ENCODE assay signal across 13 mouse cellular contexts in genomic region chr5:121239846-121240245, GRCm38 (mm10). TPM values are rescaled to one million over a fixed set of nuclear protein-coding genes. Genes with fewer than 3 reads are reported as not detected.
DNase-seq lines count a peak whose midpoint lies in the region; ATAC-seq and TF ChIP-seq lines count a peak whose summit lies in the region.
"Had no signal": no experiment of that assay in that cellular context is flagged by ENCODE, and none has a peak within 500 bp of the region (broad histone marks: within the 10 kb centered on the region; RNA-seq: fewer than 3 reads in every experiment).

No protein-coding gene starts in this region.

- H3K36me3 ChIP-seq in forebrain, embryonic 13.5 days (ENCODE audit: poor library complexity, severe bottlenecking) = no peaks in the 10 kb centered on the region
- H3K36me3 ChIP-seq in forebrain, embryonic 11.5 days (ENCODE audit: control insufficient read depth, insufficient read depth, low read length) = no peaks in the 10 kb centered on the region
- no peaks in the 10 kb centered on the region for H3K36me3 ChIP-seq in forebrain, embryonic 16.5 days (ENCODE audit: control insufficient read depth, insufficient read depth)
- no peaks in the 10 kb centered on the region for H3K36me3 ChIP-seq in liver, embryonic 11.5 days (ENCODE audit: control insufficient read depth, insufficient read depth, low read length)
- H3K36me3 ChIP-seq in heart, adult 2 months (ENCODE audit: control insufficient read depth, insufficient read depth, low read length) = no peaks in the 10 kb centered on the region
- H3K36me3 ChIP-seq: embryonic facial prominence, embryonic 12.5 days had no signal

- peaks cover 2% of the 10 kb centered on the region for H3K79me2 ChIP-seq in heart, adult 2 months (replicated peaks; ENCODE audit: control insufficient read depth, insufficient read depth, low read length)

- 0 out of 2 replicates have a peak, but pooled peaks cover 2% of the 10 kb centered on the region for H3K4me1 ChIP-seq in forebrain, embryonic 13.5 days
- no peaks in the 10 kb centered on the region for H3K4me1 ChIP-seq in forebrain, embryonic 11.5 days (replicated peaks; ENCODE audit: control insufficient read depth, insufficient read depth, low read length)
- peaks cover 12% of the 10 kb centered on the region; the same call in 1 of the 2 replicates for H3K4me1 ChIP-seq in forebrain, embryonic 16.5 days (replicated peaks; ENCODE audit: control insufficient read depth, insufficient read depth, low read length)
- H3K4me1 ChIP-seq in liver, embryonic 11.5 days (replicated peaks; ENCODE audit: control insufficient read depth, insufficient read depth, low read length) = peaks cover 61% of the 10 kb centered on the region
- H3K4me1 ChIP-seq in heart, adult 2 months (ENCODE audit: control insufficient read depth, insufficient read depth, low read length) = peaks cover 1% of the 10 kb centered on the region
- H3K4me1 ChIP-seq: embryonic facial prominence, embryonic 12.5 days had no signal

- H3K9ac ChIP-seq in forebrain, embryonic 13.5 days = no peak overlapping the region
- no peak overlapping the region for H3K9ac ChIP-seq in forebrain, embryonic 11.5 days (ENCODE audit: low read length)
- H3K9ac ChIP-seq in forebrain, embryonic 16.5 days (replicated peaks; ENCODE audit: low read depth, low read length) = no peak overlapping the region
- H3K9ac ChIP-seq in liver, embryonic 11.5 days (ENCODE audit: low read depth, low read length) = no peak overlapping the region
- no peak overlapping the region for H3K9ac ChIP-seq in heart, adult 2 months (ENCODE audit: low read depth, low read length)
- H3K9ac ChIP-seq: embryonic facial prominence, embryonic 12.5 days had no signal

- no peak for TF ChIP-seq POLR2A in heart, adult 2 months (IDR thresholded peaks at IDR 0.05; ENCODE audit: insufficient read depth, low read depth, low read length)

- no peak for TF ChIP-seq CTCF in heart, adult 2 months (IDR thresholded peaks at IDR 0.05)

- 73% methylated on average over 5 of the region's 5 CpGs for WGBS in forebrain, embryonic 13.5 days
- WGBS in forebrain, embryonic 11.5 days = 85% methylated on average over 5 of the region's 5 CpGs
- 55% methylated on average over 5 of the region's 5 CpGs for WGBS in forebrain, embryonic 16.5 days
- WGBS in liver, embryonic 11.5 days = 66% methylated on average over 5 of the region's 5 CpGs
- 78% methylated on average over 5 of the region's 5 CpGs for WGBS in heart, adult 2 months

- ATAC-seq in forebrain, embryonic 13.5 days = peak; percentile 63; the same call in 1 of the 2 replicates
- no peak for ATAC-seq in forebrain, embryonic 11.5 days (replicated peaks; ENCODE audit: low FRiP score)
- ATAC-seq in forebrain, embryonic 16.5 days = peak; percentile 87
- ATAC-seq in liver, embryonic 11.5 days (replicated peaks; ENCODE audit: low FRiP score) = no peak
- ATAC-seq: hindbrain, embryonic 16.5 days had no signal

- H3K4me2 ChIP-seq in forebrain, embryonic 13.5 days = no peak overlapping the region; the same call in 1 of the 2 replicates
- no peak overlapping the region for H3K4me2 ChIP-seq in forebrain, embryonic 11.5 days (ENCODE audit: low read depth, low read length, severe bottlenecking)
- no peak overlapping the region for H3K4me2 ChIP-seq in forebrain, embryonic 16.5 days (ENCODE audit: low read length)
- H3K4me2 ChIP-seq in liver, embryonic 11.5 days = no peak overlapping the region
- H3K4me2 ChIP-seq: embryonic facial prominence, embryonic 12.5 days had no signal

- no peaks in the 10 kb centered on the region for H3K27me3 ChIP-seq in forebrain, embryonic 13.5 days
- H3K27me3 ChIP-seq in forebrain, embryonic 11.5 days (ENCODE audit: control insufficient read depth, insufficient read depth, low read length) = no peaks in the 10 kb centered on the region
- H3K27me3 ChIP-seq in forebrain, embryonic 16.5 days (replicated peaks; ENCODE audit: control insufficient read depth, insufficient read depth, low read length) = no peaks in the 10 kb centered on the region
- H3K27me3 ChIP-seq in liver, embryonic 11.5 days (replicated peaks; ENCODE audit: control insufficient read depth, insufficient read depth, low read length) = no peaks in the 10 kb centered on the region
- H3K27me3 ChIP-seq in heart, adult 2 months (ENCODE audit: control insufficient read depth, insufficient read depth, low read length) = no peaks in the 10 kb centered on the region
- H3K27me3 ChIP-seq: embryonic facial prominence, embryonic 12.5 days had no signal

- DNase-seq in forebrain, embryonic 11.5 days (ENCODE audit: low spot score) = no peak
- peak; percentile 89 for DNase-seq in brain, adult 2 months (ENCODE audit: low read depth, low spot score)
- no peak for DNase-seq in liver, embryonic 11.5 days (ENCODE audit: low spot score)
- no peak for DNase-seq in frontal cortex, postnatal 14 days (ENCODE audit: low spot score in 2 of 2)
- no peak for DNase-seq in right cerebral cortex, postnatal 14 days
- no peak for DNase-seq in heart, adult 2 months
- DNase-seq: kidney, adult 9 months; thymus, adult 18-20 months had no signal

- no peak overlapping the region for H3K4me3 ChIP-seq in forebrain, embryonic 13.5 days
- no peak overlapping the region for H3K4me3 ChIP-seq in forebrain, embryonic 11.5 days (ENCODE audit: low read depth, low read length)
- no peak overlapping the region for H3K4me3 ChIP-seq in forebrain, embryonic 16.5 days (replicated peaks; ENCODE audit: low read length)
- no peak overlapping the region for H3K4me3 ChIP-seq in liver, embryonic 11.5 days (ENCODE audit: low read depth, low read length)
- H3K4me3 ChIP-seq in heart, adult 2 months = no peak overlapping the region
- H3K4me3 ChIP-seq: embryonic facial prominence, embryonic 12.5 days; myocyte had no signal

- peak overlapping the region; percentile 25; the same call in 1 of the 2 replicates for H3K27ac ChIP-seq in forebrain, embryonic 13.5 days
- no peak overlapping the region for H3K27ac ChIP-seq in forebrain, embryonic 11.5 days (ENCODE audit: low read depth, low read length)
- H3K27ac ChIP-seq in forebrain, embryonic 16.5 days (ENCODE audit: low read length) = no peak overlapping the region
- peak overlapping the region; percentile 40; the same call in 1 of the 2 replicates for H3K27ac ChIP-seq in liver, embryonic 11.5 days (ENCODE audit: low read depth, low read length)
- no peak overlapping the region for H3K27ac ChIP-seq in heart, adult 2 months
- H3K27ac ChIP-seq: embryonic facial prominence, embryonic 12.5 days had no signal

- intact Hi-C loops in heart, adult 2 months (cut with DNase I) = no loop called here

- TF ChIP-seq EP300 in heart, adult 2 months (IDR thresholded peaks at IDR 0.05; ENCODE audit: insufficient read depth, low read depth, low read length) = no peak

- 0 out of 2 replicates have a peak, but pooled peaks cover under 1% of the 10 kb centered on the region for H3K9me3 ChIP-seq in forebrain, embryonic 13.5 days (replicated peaks)
- no peaks in the 10 kb centered on the region for H3K9me3 ChIP-seq in forebrain, embryonic 11.5 days (ENCODE audit: control insufficient read depth, low read length)
- no peaks in the 10 kb centered on the region for H3K9me3 ChIP-seq in forebrain, embryonic 16.5 days (ENCODE audit: control insufficient read depth, low read length)
- no peaks in the 10 kb centered on the region for H3K9me3 ChIP-seq in liver, embryonic 11.5 days (ENCODE audit: control insufficient read depth, low read length)
- H3K9me3 ChIP-seq: embryonic facial prominence, embryonic 12.5 days had no signal

RNA-seq across cellular contexts. Expression of gene Hectd4, which starts 19.8 kb away (rescaled TPM):
- 12.6 and 13.4 TPM in 2 replicates for polyA plus RNA-seq in forebrain, embryonic 13.5 days (2015; fragmentation: Nextera tagmentation; extraction: Ambion mirVana)
- 11.5 and 13.4 TPM in 2 replicates for polyA plus RNA-seq in forebrain, embryonic 11.5 days (2014; fragmentation: Nextera tagmentation; extraction: Ambion mirVana)
- 18.2 and 20.1 TPM in 2 replicates for polyA plus RNA-seq in forebrain, embryonic 16.5 days (2015; fragmentation: Nextera tagmentation; extraction: Ambion mirVana)
- polyA plus RNA-seq in liver, embryonic 11.5 days (2014; fragmentation: Nextera tagmentation; extraction: Ambion mirVana) = 11.8 and 16.3 TPM in 2 replicates
- total RNA-seq in heart, adult 2 months (2021) = 10 to 100 TPM; 22.6 to 23.1 TPM
- 9.8 and 13.8 TPM in 2 replicates for polyA plus RNA-seq in heart, adult 2 months (2012; rRNA removed)

RNA-seq across cellular contexts. Expression of gene Rpl6, which starts 35.6 kb away (rescaled TPM):
- polyA plus RNA-seq in forebrain, embryonic 13.5 days (2015; fragmentation: Nextera tagmentation; extraction: Ambion mirVana) = 466 and 500 TPM in 2 replicates
- polyA plus RNA-seq in forebrain, embryonic 11.5 days (2014; fragmentation: Nextera tagmentation; extraction: Ambion mirVana) = 586 and 620 TPM in 2 replicates
- 361 and 392 TPM in 2 replicates for polyA plus RNA-seq in forebrain, embryonic 16.5 days (2015; fragmentation: Nextera tagmentation; extraction: Ambion mirVana)
- polyA plus RNA-seq in liver, embryonic 11.5 days (2014; fragmentation: Nextera tagmentation; extraction: Ambion mirVana) = 959 and 1,036 TPM in 2 replicates
- 100 to 1,000 TPM; 482 to 571 TPM for total RNA-seq in heart, adult 2 months (2021)
- 168 and 230 TPM in 2 replicates for polyA plus RNA-seq in heart, adult 2 months (2012; rRNA removed)

RNA-seq across cellular contexts. Expression of gene Ptpn11, which starts 48.6 kb away (rescaled TPM):
- polyA plus RNA-seq in forebrain, embryonic 13.5 days (2015; fragmentation: Nextera tagmentation; extraction: Ambion mirVana) = 27.8 and 28.4 TPM in 2 replicates
- 27.4 and 28.6 TPM in 2 replicates for polyA plus RNA-seq in forebrain, embryonic 11.5 days (2014; fragmentation: Nextera tagmentation; extraction: Ambion mirVana)
- 22.5 and 23.8 TPM in 2 replicates for polyA plus RNA-seq in forebrain, embryonic 16.5 days (2015; fragmentation: Nextera tagmentation; extraction: Ambion mirVana)
- polyA plus RNA-seq in liver, embryonic 11.5 days (2014; fragmentation: Nextera tagmentation; extraction: Ambion mirVana) = 21.5 TPM in 2 replicates
- 100 to 1,000 TPM; 159 to 205 TPM for total RNA-seq in heart, adult 2 months (2021)
- 50.7 and 91.1 TPM in 2 replicates for polyA plus RNA-seq in heart, adult 2 months (2012; rRNA removed)

Comparison
In these comparisons a context has a peak if more than half of its experiments do, and no peak if none do; other contexts are left out.
1. ATAC-seq: peak in forebrain, embryonic 13.5 days (single experiment) and forebrain, embryonic 16.5 days (single experiment); none in forebrain, embryonic 11.5 days (single experiment) and liver, embryonic 11.5 days (single experiment).
2. H3K27ac ChIP-seq: peak in forebrain, embryonic 13.5 days (single experiment) and liver, embryonic 11.5 days (single experiment); none in forebrain, embryonic 11.5 days (single experiment), forebrain, embryonic 16.5 days (single experiment) and heart, adult 2 months (single experiment).